Mouse (Mus musculus) lung, adult 2 months (tissue): ENCODE results near the gene Galnt9. TPM values are rescaled to one million over a fixed set of nuclear protein-coding genes. Genes with fewer than 3 reads are reported as not detected.

Experiments
- DNase-seq: peaks from one replicate; pipeline ENCODE4 v3.0.0; 2022
- H3K4me1 ChIP-seq: fragments of 200-500 bp; 2 replicates; pipeline ENCODE4 v1.6.1; 2011; ENCODE audit warnings: low read length; ENCODE audit not compliant: control insufficient read depth, insufficient read depth
- H3K4me3 ChIP-seq: fragments of 200-500 bp; replicated peaks from 2 replicates; pipeline ENCODE3; 2011; ENCODE audit warnings: low read depth, mild to moderate bottlenecking, control low read depth, low read length; ENCODE audit errors: extremely low read depth
- CTCF ChIP-seq: fragments of 200-500 bp; IDR thresholded peaks from 2 replicates; pipeline ENCODE4 v1.5.1; 2011; ENCODE audit warnings: mild to moderate bottlenecking, low read length, control low read depth; ENCODE audit not compliant: insufficient read depth
- POLR2A ChIP-seq: fragments of 200-500 bp; IDR thresholded peaks from 2 replicates; pipeline ENCODE4 v1.6.1; 2011; ENCODE audit warnings: low read depth, mild to moderate bottlenecking, control low read depth, low read length, borderline replicate concordance; ENCODE audit errors: extremely low read depth
- WGBS: fragments of 180-500 bp; shearing (Covaris S2); methylation state at CpG from one replicate; pipeline ENCODE4 v1.1.7; 2018; 5-methylcytosine and 5-hydroxymethylcytosine counted together
- polyA plus RNA-seq: library from polyadenylated mRNA; depleted of rRNA; stranded (reverse); fragments of >200 nt; gene quantifications from 2 replicates; pipeline ENCODE4 v1.2.3, GENCODE M21; 2012

Galnt9 gene
- polyA plus RNA-seq, 1 experiment: 0.60 TPM

DNA sequence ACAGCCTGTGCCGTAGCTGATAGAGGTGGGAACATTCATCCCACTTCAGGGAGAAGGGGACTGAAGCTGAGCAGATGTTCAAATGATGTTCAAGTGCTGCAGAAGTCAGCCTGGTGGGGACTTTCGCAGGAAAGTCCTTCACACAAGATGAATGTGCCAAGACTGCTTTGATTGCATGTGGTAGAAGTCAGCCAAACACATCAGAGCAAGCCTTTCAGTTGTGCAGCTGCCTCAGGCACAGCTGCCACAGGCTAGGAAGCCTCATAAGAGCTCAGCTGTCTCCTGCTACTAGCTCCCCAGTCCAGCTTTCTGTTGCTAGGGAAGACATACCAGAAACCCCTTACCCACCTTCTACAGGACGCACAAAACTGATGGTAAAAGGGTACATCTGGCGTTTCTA is 17.6 kb upstream of the Galnt9 start:
- TF ChIP-seq CTCF: no peak
- TF ChIP-seq POLR2A: no peak
- 78% methylated on average over 4 of the region's 4 CpGs for WGBS
- no peak overlapping the region for H3K4me3 ChIP-seq
- H3K4me1 ChIP-seq: no peaks in the 10 kb centered on the region
- no peak for DNase-seq

GRCm38 (mm10) chr5:110531091-110531490 is 13.1 kb upstream of the Galnt9 start:
- Histone ChIP-seq H3K4me3 (no peak overlapping the region), H3K4me1 (no peaks in the 10 kb centered on the region)
- no peak for DNase-seq
- WGBS: 65% methylated on average over 4 of the region's 4 CpGs
- TF ChIP-seq CTCF (no peak), POLR2A (no peak)

GRCm38 (mm10) chr5:110534402-110534801 is 9.8 kb upstream of the Galnt9 start:
- TF ChIP-seq POLR2A (no peak), CTCF (no peak)
- no peaks in the 10 kb centered on the region for H3K4me1 ChIP-seq
- no peak for DNase-seq
- no peak overlapping the region for H3K4me3 ChIP-seq
- WGBS: 63% methylated on average over 1 of the region's 1 CpGs

- 82% methylated on average over 8 of the region's 8 CpGs for WGBS
- TF ChIP-seq POLR2A (no peak), CTCF (no peak)
- Histone ChIP-seq H3K4me1 (no peaks in the 10 kb centered on the region), H3K4me3 (no peak overlapping the region)
- DNase-seq: no peak
Observed at GRCm38 (mm10) chr5:110535964-110536363, 8.2 kb upstream of the Galnt9 start.

DNA sequence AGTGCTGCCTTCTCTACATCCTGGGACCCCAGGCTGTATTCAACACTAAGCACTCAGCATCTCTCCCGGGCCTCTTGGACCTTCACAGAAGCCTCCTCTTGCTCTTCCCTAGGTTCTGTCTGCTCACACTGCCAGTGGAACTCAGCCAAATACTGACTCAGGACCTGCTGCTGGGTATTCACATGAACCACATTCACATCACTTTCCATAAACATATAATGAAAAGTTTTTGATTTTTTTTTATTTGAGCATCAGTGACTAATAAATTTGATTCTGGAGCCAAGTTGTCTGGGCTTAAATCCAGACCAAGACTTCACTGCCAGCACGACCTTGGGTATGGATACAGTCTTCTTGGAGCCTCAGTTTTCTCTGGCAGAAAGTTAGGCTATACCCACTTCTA is 3.2 kb upstream of the Galnt9 start:
- WGBS: 36% methylated on average over 2 of the region's 2 CpGs
- H3K4me3 ChIP-seq: no peak overlapping the region
- DNase-seq: no peak
- H3K4me1 ChIP-seq: no peaks in the 10 kb centered on the region
- TF ChIP-seq CTCF: no peak
- TF ChIP-seq POLR2A: no peak

DNA sequence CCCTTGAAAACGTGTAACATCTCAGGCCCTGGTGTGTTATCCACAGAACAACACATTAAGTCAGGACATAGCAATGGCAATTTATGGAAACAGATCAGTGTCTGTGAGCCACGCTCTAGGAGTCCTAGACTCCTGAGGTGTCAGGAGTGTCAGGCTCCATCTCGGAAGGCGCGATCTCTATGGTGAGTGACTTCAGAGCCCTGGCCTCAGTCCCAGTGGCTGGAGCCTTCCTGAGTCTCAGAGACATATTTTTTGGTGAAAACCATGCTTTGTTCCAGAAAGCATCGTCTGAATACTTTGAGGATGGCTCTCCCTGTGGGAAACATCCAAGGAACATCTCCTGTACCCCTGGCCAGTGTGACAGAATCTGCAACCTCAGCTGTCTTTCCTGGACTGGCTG is 2.7 kb upstream of the Galnt9 start:
- WGBS: 67% methylated on average over 6 of the region's 6 CpGs
- DNase-seq: no peak
- H3K4me3 ChIP-seq: no peak overlapping the region
- no peaks in the 10 kb centered on the region for H3K4me1 ChIP-seq
- TF ChIP-seq CTCF: no peak
- TF ChIP-seq POLR2A: no peak

GRCm38 (mm10) chr5:110544691-110545069 is 525 bp downstream of the Galnt9 start:
- no peaks in the 10 kb centered on the region for H3K4me1 ChIP-seq
- H3K4me3 ChIP-seq: no peak overlapping the region
- WGBS: 6% methylated on average over 24 of the region's 24 CpGs
- DNase-seq: no peak
- no peak for TF ChIP-seq POLR2A
- TF ChIP-seq CTCF: no peak

GRCm38 (mm10) chr5:110545311-110545710 is 1.2 kb downstream of the Galnt9 start:
- no peak for DNase-seq
- no peak overlapping the region for H3K4me3 ChIP-seq
- H3K4me1 ChIP-seq: no peaks in the 10 kb centered on the region
- TF ChIP-seq CTCF (no peak), POLR2A (no peak)
- 77% methylated on average over 7 of the region's 7 CpGs for WGBS

DNA sequence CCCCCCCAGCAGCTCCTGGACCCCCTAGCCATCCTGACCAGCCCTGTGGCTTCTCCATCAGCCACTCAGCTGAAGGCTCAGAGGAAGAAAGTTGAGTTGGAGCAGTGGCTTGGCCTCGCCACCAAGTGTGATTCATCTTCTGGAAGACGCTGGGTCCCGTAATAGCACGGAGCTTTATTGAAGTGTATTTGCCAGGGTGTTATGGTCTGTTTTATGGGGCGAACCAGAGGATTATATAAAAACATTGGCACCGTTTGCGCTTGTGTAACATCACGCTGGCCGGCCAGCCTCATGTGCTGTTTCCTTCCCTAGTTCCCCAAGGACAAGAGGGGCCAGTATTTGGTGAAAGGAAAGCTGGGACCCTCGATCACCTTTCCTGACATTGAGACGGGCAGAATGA is 2.0 kb downstream of the Galnt9 start:
- no peak for DNase-seq
- TF ChIP-seq POLR2A: no peak
- H3K4me1 ChIP-seq: no peaks in the 10 kb centered on the region
- 75% methylated on average over 11 of the region's 11 CpGs for WGBS
- no peak overlapping the region for H3K4me3 ChIP-seq

DNA sequence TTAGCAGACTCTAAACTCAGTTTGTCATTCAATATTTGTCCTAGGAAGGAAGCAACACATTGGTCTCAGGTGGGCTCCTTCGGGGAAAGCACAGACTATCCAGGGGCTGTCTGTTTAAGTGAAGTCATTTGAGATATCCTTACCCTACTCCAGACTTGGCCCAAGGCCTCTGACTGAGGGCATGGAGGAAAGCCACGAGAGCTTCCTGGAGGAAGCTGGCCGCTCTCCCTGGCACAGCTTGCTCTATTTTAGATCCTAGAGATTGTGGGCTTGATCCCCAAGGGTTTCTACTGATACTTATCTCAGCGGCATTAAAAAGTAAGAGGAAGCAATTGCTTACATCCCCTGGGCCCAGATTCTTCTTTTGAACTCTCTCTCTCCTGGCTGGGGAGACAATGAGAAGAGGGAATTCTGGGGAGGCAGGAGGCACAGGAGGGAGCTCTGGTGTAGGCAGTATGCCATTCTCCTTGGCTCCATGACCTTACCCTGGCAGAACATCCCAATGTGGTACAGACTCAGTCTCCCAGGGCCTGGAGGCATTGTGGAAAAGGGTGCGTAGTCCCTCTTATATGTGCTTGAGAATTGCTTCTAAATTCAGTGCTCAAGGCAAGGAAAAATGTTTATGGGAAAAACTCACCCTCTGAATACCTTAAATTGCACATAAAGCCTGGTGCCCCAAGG is 2.7 kb downstream of the Galnt9 start:
- DNase-seq: no peak
- TF ChIP-seq POLR2A: no peak
- TF ChIP-seq CTCF: no peak
- WGBS: 60% methylated on average over 5 of the region's 5 CpGs
- Histone ChIP-seq H3K4me3 (no peak overlapping the region), H3K4me1 (no peaks in the 10 kb centered on the region)

- DNase-seq: no peak
- TF ChIP-seq CTCF: no peak
- no peak for TF ChIP-seq POLR2A
- WGBS: 48% methylated on average over 7 of the region's 7 CpGs
- no peak overlapping the region for H3K4me3 ChIP-seq
- no peaks in the 10 kb centered on the region for H3K4me1 ChIP-seq
Observed at GRCm38 (mm10) chr5:110548446-110548845, 4.3 kb downstream of the Galnt9 start.

DNA sequence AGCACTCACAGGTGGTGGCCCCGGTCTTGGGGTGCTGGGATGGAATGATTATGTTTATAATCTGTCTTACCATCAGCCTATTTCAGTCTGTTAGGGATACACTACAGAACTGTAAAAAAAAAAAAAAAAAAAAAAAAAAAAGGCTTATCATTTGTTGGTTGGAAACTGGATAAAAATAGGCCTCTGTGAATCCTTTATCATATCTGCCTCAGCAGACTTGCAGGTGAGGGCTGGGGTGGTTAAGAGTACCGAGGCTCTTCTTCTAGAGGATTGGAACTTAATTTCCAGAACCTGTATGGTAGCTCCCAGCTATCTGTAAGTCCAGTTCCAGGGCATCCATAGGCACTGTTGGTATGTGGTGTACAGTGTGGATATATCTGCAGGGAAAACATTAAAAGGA is 6.0 kb downstream of the Galnt9 start:
- no peak for DNase-seq
- H3K4me1 ChIP-seq: no peaks in the 10 kb centered on the region
- TF ChIP-seq POLR2A: no peak
- no peak for TF ChIP-seq CTCF
- 49% methylated on average over 2 of the region's 2 CpGs for WGBS
- no peak overlapping the region for H3K4me3 ChIP-seq
